Mouse (Mus musculus) midbrain, postnatal 0 days (tissue): Measurements from ENCODE around the gene Slc38a10. TPM values are rescaled to one million over a fixed set of nuclear protein-coding genes. Genes with fewer than 3 reads are reported as not detected.

ENCODE experiments used
- ATAC-seq: fragments of 200-750 bp; cut with Nextera tagmentation; 2 replicates; pipeline ENCODE4 v1.8.0; 2017; ENCODE audit warnings: moderate number of reproducible peaks, mild to moderate bottlenecking, moderate TSS enrichment, moderate library complexity; ENCODE audit not compliant: low FRiP score
- DNase-seq: peaks from one replicate; pipeline ENCODE4 v3.0.0-alpha.2; 2015; ENCODE audit warnings: low spot score
- H3K27ac ChIP-seq: fragments of 300-500 bp; sonication (generic); 2 replicates; pipeline ENCODE4 v1.5.1; 2014; ENCODE audit warnings: low read depth, mild to moderate bottlenecking, low read length, mixed read lengths
- H3K27me3 ChIP-seq: fragments of 300-500 bp; sonication (generic); 2 replicates; pipeline ENCODE4 v1.6.1; 2014; ENCODE audit warnings: low read length, control low read depth, mixed read lengths; ENCODE audit not compliant: insufficient read depth
- H3K36me3 ChIP-seq: fragments of 300-500 bp; sonication (generic); 2 replicates; pipeline ENCODE4 v1.6.1; 2014; ENCODE audit warnings: low read length, control low read depth, mixed read lengths; ENCODE audit not compliant: insufficient read depth
- H3K4me1 ChIP-seq: fragments of 300-500 bp; sonication (generic); 2 replicates; pipeline ENCODE4 v1.6.1; 2014; ENCODE audit warnings: mild to moderate bottlenecking, control low read depth, antibody characterized with exemption, low read length, mixed read lengths; ENCODE audit not compliant: insufficient read depth
- H3K4me2 ChIP-seq: fragments of 300-500 bp; sonication (generic); 2 replicates; pipeline ENCODE4 v1.6.1; 2014; ENCODE audit warnings: low read depth, mild to moderate bottlenecking, low read length, mixed read lengths; ENCODE audit not compliant: poor library complexity, severe bottlenecking
- H3K4me3 ChIP-seq: fragments of 300-500 bp; sonication (generic); 2 replicates; pipeline ENCODE4 v1.5.1; 2014; ENCODE audit warnings: low read depth, mild to moderate bottlenecking, low read length, moderate library complexity
- H3K9ac ChIP-seq: fragments of 300-500 bp; sonication (generic); replicated peaks from 2 replicates; pipeline ENCODE4 v1.6.1; 2014; ENCODE audit warnings: mild to moderate bottlenecking, low read length, moderate library complexity, mixed read lengths; ENCODE audit not compliant: poor library complexity, severe bottlenecking
- H3K9me3 ChIP-seq: fragments of 300-500 bp; sonication (generic); 2 replicates; pipeline ENCODE4 v1.6.1; 2016; ENCODE audit warnings: low read length, control low read depth
- CTCF ChIP-seq: IDR thresholded peaks from 2 replicates; pipeline ENCODE4 v1.5.1; 2016; ENCODE audit warnings: antibody characterized with exemption, mild to moderate bottlenecking
- WGBS: fragments of 180-500 bp; shearing (Covaris S2); extraction: QIAGEN DNeasy Blood & Tissue Kit; methylation state at CpG from one replicate; pipeline ENCODE4 v1.1.7; 2014; 5-methylcytosine and 5-hydroxymethylcytosine counted together
- polyA plus RNA-seq: library from polyadenylated mRNA; unstranded; fragments of >200 nt; fragmentation: Nextera tagmentation; extraction: Ambion mirVana; gene quantifications from 2 replicates; pipeline ENCODE4 v1.2.1, GENCODE M21; 2015
- total RNA-seq: library from RNA; depleted of rRNA; stranded (reverse); fragments of >200 nt; gene quantifications from 2 replicates; pipeline ENCODE4 v1.2.3, GENCODE M21; 2014

Slc38a10 gene
- total and polyA plus RNA-seq, 2 experiments from 2014 or later, result 111 to 171 TPM

DNA sequence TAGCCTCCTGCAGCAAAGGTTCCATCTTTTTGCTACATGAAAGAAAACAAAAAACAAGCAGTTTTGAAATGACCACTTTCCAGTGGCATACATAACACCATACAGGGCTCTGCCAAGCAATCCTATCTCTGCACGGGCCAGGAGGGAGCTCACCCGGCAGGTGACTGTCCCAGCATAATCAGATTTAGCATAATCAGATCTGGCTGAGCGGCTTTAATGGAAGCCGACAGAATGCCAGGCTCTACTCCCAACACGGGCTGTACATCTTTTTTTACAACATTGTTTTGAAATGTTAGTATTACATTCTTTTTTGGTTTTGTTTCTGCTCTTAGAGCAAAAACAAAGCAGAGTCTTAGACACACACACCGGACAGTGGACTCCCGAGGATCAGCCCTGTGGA, 21.9 kb downstream of the Slc38a10 start:
- TF ChIP-seq CTCF, result no peak
- Histone ChIP-seq H3K27ac (no peak overlapping the region), H3K36me3 (peaks cover 26% of the 10 kb centered on the region), H3K9ac (no peak overlapping the region), H3K9me3 (no peaks in the 10 kb centered on the region), H3K27me3 (no peaks in the 10 kb centered on the region), H3K4me2 (no peak overlapping the region), H3K4me3 (no peak overlapping the region), H3K4me1 (no peaks in the 10 kb centered on the region)
- ATAC-seq (no peak), DNase-seq (no peak)
- 61% methylated on average over 7 of the region's 7 CpGs for WGBS

- DNase-seq (no peak), ATAC-seq (no peak)
- H3K36me3 ChIP-seq, result peaks cover 22% of the 10 kb centered on the region
Measured at GRCm38 (mm10) chr11:120126845-120127244, 24.3 kb downstream of the Slc38a10 start.

GRCm38 (mm10) chr11:120122126-120122525, 29.0 kb downstream of the Slc38a10 start:
- H3K27ac ChIP-seq, result no peak overlapping the region
- no peak overlapping the region for H3K4me2 ChIP-seq
- H3K36me3 ChIP-seq, result peaks cover 4% of the 10 kb centered on the region
- DNase-seq (peak; percentile 52), ATAC-seq (no peak)
- H3K9ac ChIP-seq, result no peak overlapping the region
- H3K27me3 ChIP-seq, result no peaks in the 10 kb centered on the region
- H3K9me3 ChIP-seq, result no peaks in the 10 kb centered on the region
- no peaks in the 10 kb centered on the region for H3K4me1 ChIP-seq
- no peak for TF ChIP-seq CTCF
- WGBS, result 78% methylated on average over 12 of the region's 12 CpGs
- no peak overlapping the region for H3K4me3 ChIP-seq

More at GRCm38 (mm10) chr11:120126845-120127244, 24.3 kb downstream of the Slc38a10 start:
- 89% methylated on average over 2 of the region's 2 CpGs for WGBS
- Histone ChIP-seq H3K9me3 (no peaks in the 10 kb centered on the region), H3K4me2 (no peak overlapping the region), H3K9ac (no peak overlapping the region), H3K4me3 (no peak overlapping the region), H3K4me1 (no peaks in the 10 kb centered on the region), H3K27ac (no peak overlapping the region), H3K27me3 (no peaks in the 10 kb centered on the region)
- no peak for TF ChIP-seq CTCF

DNA sequence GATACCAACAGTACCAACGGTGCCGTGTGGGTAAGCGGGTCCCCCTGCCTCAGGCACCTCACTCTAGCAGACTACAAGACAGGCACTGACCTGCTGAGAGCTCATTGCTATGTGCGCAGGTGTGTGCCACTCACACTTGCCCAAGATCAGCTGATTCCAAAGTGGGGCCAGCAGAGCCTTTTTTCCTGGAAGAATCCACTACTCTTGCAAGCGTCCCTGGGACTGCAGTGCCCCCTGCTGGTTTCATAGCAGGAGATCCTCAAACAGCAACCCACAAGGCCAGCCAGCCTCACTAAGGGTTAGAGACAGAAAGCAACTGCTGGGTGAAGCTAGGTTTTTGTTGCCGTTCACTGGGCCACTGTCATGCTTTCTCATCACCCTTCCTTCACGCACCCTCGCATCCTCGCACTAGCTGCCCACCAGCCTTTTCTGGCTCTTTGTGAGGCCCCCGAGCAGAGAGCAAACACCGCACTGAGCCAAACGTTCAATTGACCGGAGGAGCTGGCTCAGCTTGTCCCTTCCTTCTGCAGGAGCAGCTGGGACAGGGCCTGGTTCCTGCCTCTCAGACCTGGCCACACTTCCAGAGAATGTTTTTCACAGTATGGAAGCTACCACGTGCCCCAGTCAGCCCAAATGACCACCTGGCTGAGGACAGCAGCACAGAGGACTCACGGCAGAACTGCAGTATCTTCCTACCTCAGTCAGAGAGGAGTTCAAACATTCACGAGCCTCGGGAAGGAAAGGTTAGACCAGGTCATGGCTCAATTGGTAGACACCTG, 30.3 kb downstream of the Slc38a10 start:
- Histone ChIP-seq H3K4me2 (no peak overlapping the region), H3K4me3 (no peak overlapping the region), H3K27me3 (no peaks in the 10 kb centered on the region), H3K4me1 (no peaks in the 10 kb centered on the region), H3K27ac (no peak overlapping the region), H3K9ac (no peak overlapping the region), H3K36me3 (peaks cover 10% of the 10 kb centered on the region), H3K9me3 (no peaks in the 10 kb centered on the region)
- DNase-seq, result peak; percentile 76
- WGBS, result 77% methylated on average over 17 of the region's 17 CpGs
- peak; percentile 77 for TF ChIP-seq CTCF
- no peak for ATAC-seq

- H3K9me3 ChIP-seq, result no peaks in the 10 kb centered on the region
- H3K4me1 ChIP-seq, result no peaks in the 10 kb centered on the region
- peaks cover 15% of the 10 kb centered on the region for H3K36me3 ChIP-seq
- no peak overlapping the region for H3K4me3 ChIP-seq
- DNase-seq (peak; percentile 34), ATAC-seq (no peak)
- no peak for TF ChIP-seq CTCF
- no peak overlapping the region for H3K27ac ChIP-seq
- H3K27me3 ChIP-seq, result no peaks in the 10 kb centered on the region
- WGBS, result 61% methylated on average over 10 of the region's 10 CpGs
- no peak overlapping the region for H3K9ac ChIP-seq
- H3K4me2 ChIP-seq, result no peak overlapping the region
Measured at GRCm38 (mm10) chr11:120119936-120120541, 31.1 kb downstream of the Slc38a10 start.

DNA sequence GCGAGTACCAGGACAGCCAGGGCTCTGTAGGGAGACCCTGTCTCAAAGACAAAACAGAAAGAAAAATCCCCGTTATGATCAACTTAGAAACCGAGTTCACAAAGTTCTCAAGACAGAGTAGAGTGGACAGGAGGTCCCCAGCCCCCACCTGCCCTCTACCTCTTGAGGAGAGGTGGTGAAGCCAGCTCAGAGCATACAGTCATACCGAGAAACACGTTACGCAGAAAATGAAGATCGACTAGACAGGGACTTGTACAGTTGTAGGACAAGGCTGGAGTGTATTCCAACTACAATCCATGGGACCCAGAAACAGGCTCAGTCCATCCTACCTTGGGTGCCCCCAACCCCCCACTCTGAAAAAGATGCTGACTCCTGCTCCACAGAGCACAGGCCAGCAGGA, 32.0 kb downstream of the Slc38a10 start:
- WGBS, result 93% methylated on average over 7 of the region's 7 CpGs

More for the DNA sequence above, 32.0 kb downstream of the Slc38a10 start:
- no peaks in the 10 kb centered on the region for H3K4me1 ChIP-seq
- TF ChIP-seq CTCF, result no peak
- no peak overlapping the region for H3K9ac ChIP-seq
- DNase-seq, result no peak
- H3K4me3 ChIP-seq, result no peak overlapping the region
- no peak overlapping the region for H3K4me2 ChIP-seq
- no peaks in the 10 kb centered on the region for H3K9me3 ChIP-seq
- H3K27me3 ChIP-seq, result no peaks in the 10 kb centered on the region
- H3K36me3 ChIP-seq, result peaks cover 19% of the 10 kb centered on the region
- ATAC-seq, result no peak
- no peak overlapping the region for H3K27ac ChIP-seq
